Mouse (Mus musculus) left cerebral cortex, adult 2 months (tissue): ENCODE results near the gene Tmem69. TPM values are rescaled to one million over a fixed set of nuclear protein-coding genes. Genes with fewer than 3 reads are reported as not detected.

Source experiments
- DNase-seq, 2 experiments: peaks; one replicate each; pipeline ENCODE4 v3.0.0; 2021 to 2022; ENCODE audit warnings: low spot score in 2 of 2, mixed read lengths in 1 of 2; ENCODE audit errors: extremely low spot score in 1 of 2
- H3K27ac ChIP-seq: fragments of 200-600 bp; 2 replicates; pipeline ENCODE4 v1.8.1; 2022
- H3K4me3 ChIP-seq: fragments of 200-600 bp; 2 replicates; pipeline ENCODE4 v1.8.1; 2022
- CTCF ChIP-seq: fragments of 200-600 bp; IDR thresholded peaks from 2 replicates; pipeline ENCODE4 v1.8.1; 2022; ENCODE audit warnings: antibody characterized with exemption, mild to moderate bottlenecking, moderate library complexity
- intact Hi-C: fragments of 180-260 bp; cut with DNase I; formaldehyde crosslinking; loops from one replicate; pipeline ENCODE4 v1.15.1; 2025
- total RNA-seq, 2 experiments: library from RNA; stranded (reverse); gene quantifications; 2 replicates each; pipeline ENCODE4 v1.2.3; 2021

The Tmem69 gene
- total RNA-seq, 2 experiments from 2014 or later: 9.9 to 10.6 TPM

- intact Hi-C loops: no loop called here
- Histone ChIP-seq H3K27ac (no peak overlapping the region), H3K4me3 (no peak overlapping the region)
- TF ChIP-seq CTCF: no peak
- no peak for DNase-seq
Observed at GRCm38 (mm10) chr4:116537737-116538136, 18.0 kb downstream of the Tmem69 start.

- Histone ChIP-seq H3K27ac (no peak overlapping the region), H3K4me3 (no peak overlapping the region)
- intact Hi-C loops: no loop called here
- TF ChIP-seq CTCF: no peak
- no peak for DNase-seq
Observed at GRCm38 (mm10) chr4:116536351-116536750, 19.4 kb downstream of the Tmem69 start.

- peak; percentile 41 for TF ChIP-seq CTCF
- intact Hi-C loops: no loop called here
- no peak for DNase-seq
Observed at GRCm38 (mm10) chr4:116531109-116531508, 24.6 kb downstream of the Tmem69 start.

GRCm38 (mm10) chr4:116507425-116508218, 48.1 kb downstream of the Tmem69 start, which contains the start of gene Ipp:
TSS of gene Ipp (plus strand) at chr4:116507549.
- TF ChIP-seq CTCF: peak; percentile 14
- peak; percentile 94 for DNase-seq
- peak within 1 kb of the TSS; percentile 90 for H3K27ac ChIP-seq
- peak within 1 kb of the TSS; percentile 60 for H3K4me3 ChIP-seq
- intact Hi-C loops: loop anchor here (1.0 to 5.0 kb wide), 3 partner anchors 43 to 165 kb away; partner anchors contain the start of gene Mast2

More at GRCm38 (mm10) chr4:116531109-116531508, 24.6 kb downstream of the Tmem69 start:
- H3K4me3 ChIP-seq: no peak overlapping the region
- no peak overlapping the region for H3K27ac ChIP-seq

GRCm38 (mm10) chr4:116506886-116507424, 48.8 kb downstream of the Tmem69 start:
- DNase-seq: peak in 1 of 2 experiments; percentile 11
- intact Hi-C loops: loop anchor here (1.0 to 5.0 kb wide), 3 partner anchors 43 to 165 kb away; partner anchors contain the start of gene Mast2
- no peak for TF ChIP-seq CTCF
- Histone ChIP-seq H3K27ac (peak overlapping the region; percentile 90), H3K4me3 (peak overlapping the region; percentile 60)

Other genes with a start within 250 kb of the Tmem69 start
- 100 to 1,000 TPM; 115 to 121 TPM for gene Mast2, start 91.8 kb downstream of the Tmem69 start, total RNA-seq
- gene Ipp, start 48.4 kb downstream of the Tmem69 start, total RNA-seq: 10 to 100 TPM; 17.8 to 20.2 TPM
- gene Gpbp1l1, start 1.7 kb upstream of the Tmem69 start, total RNA-seq: 10 to 100 TPM; 44.5 to 46.9 TPM
- 1 to 10 TPM; 5.7 to 6.0 TPM for gene Ccdc17, start 40.7 kb upstream of the Tmem69 start, total RNA-seq
- 10 to 100 TPM; 32.6 to 34.9 TPM for gene Nasp, start 72.0 kb upstream of the Tmem69 start, total RNA-seq
- gene Akr1a1, start 95.7 kb upstream of the Tmem69 start, total RNA-seq: 100 to 1,000 TPM; 376 to 408 TPM
- gene Prdx1, start 129.6 kb upstream of the Tmem69 start, total RNA-seq: 100 to 1,000 TPM; 136 to 139 TPM
- 10 to 100 TPM; 15.2 to 15.4 TPM for gene Mmachc, start 152.5 kb upstream of the Tmem69 start, total RNA-seq
- gene Ccdc163, start 152.6 kb upstream of the Tmem69 start, total RNA-seq: 1 to 10 TPM; 4.2 to 7.6 TPM
- gene Tesk2, start 165.0 kb upstream of the Tmem69 start, total RNA-seq: 1 to 10 TPM; 3.8 to 4.6 TPM